Mouse (Mus musculus): ENCODE data around the gene Ctsd.
"Not testable (repeated sequence)": the region's sequence is repeated elsewhere in the genome, so short reads cannot be mapped to it uniquely, and the experiment has no call there.

- TF ChIP-seq CTCF (conservative IDR thresholded peaks at IDR 0.05 in 1 of 2, IDR thresholded peaks at IDR 0.05 in 1 of 2; ENCODE audit: low read depth in 2 of 2, low read length in 2 of 2); CHD2 (IDR thresholded peaks at IDR 0.05; ENCODE audit: low read length); GABPA (IDR thresholded peaks at IDR 0.05; ENCODE audit: insufficient replicate concordance, low read depth, low read length): not testable (repeated sequence)
Measured at GRCm38 (mm10) chr7:142405134-142405533, 17.3 kb upstream of the Ctsd start.

Data from CH12.LX (cell line).